Mouse (Mus musculus): ENCODE data around the gene Grifin.

Gene Grifin

DNA sequence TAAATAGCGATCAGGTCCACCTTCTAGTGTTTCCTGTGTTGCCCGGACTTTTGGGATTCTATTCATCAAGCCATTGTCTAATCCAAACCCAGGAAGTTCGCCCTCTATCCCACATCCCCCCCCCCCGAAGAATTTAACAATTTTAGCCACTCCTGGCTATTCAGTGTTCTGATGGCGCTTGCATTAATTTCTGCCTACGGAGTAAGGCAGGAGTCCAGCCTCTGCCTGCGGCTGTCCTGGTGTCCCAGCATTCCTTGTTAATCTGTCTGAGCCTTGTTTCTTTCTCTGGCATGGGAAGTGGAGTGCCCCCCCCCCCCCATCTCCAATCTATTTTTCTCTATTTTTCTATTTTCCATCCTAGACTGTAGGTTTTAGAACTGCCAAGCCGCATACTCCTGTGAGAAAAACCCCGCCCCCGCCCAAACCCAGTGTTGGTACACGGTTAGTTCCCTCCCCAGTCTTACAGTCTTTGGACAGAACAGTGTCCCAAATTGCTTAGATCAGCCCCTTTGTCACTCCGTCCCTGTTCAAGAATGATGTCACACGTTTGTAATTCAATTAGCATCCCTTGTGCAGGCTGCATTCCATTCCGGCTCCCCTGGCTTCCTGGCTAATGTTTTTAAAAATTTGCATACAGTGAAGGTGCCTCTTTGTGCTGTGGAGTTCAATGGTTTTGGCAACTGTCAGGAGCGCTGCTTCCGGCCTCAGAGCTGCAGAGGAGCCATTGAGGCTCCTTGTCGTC is 15.4 kb downstream of the Grifin start:
- no peak for DNase-seq (ENCODE audit: low read depth)

- no peak for DNase-seq (ENCODE audit: low read depth)
Observed at GRCm38 (mm10) chr5:140546332-140546731, 18.5 kb downstream of the Grifin start.

DNA sequence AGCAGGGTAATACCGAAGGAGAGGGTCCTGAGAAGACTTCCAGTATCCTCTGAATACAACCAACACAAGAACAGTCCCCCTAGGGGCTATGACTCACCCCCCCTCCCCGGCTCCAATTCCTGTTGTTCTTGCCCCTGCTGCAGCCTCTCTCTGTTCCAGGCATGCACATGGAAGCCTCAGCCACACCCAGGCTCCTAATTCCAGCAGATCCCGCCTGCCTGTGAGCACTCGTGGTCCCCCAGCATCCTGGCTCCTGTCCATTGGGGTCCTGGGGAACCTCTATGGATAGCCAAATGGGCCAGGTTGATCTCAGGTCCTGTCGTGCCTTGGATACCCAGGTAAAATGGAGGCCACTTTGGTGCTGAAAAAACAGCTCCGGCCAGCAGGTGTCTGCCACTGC is 19.2 kb downstream of the Grifin start:
- no peak for DNase-seq (ENCODE audit: low read depth)

- no peak for DNase-seq (ENCODE audit: low read depth)
Observed at GRCm38 (mm10) chr5:140542811-140543575, 21.9 kb downstream of the Grifin start.

DNA sequence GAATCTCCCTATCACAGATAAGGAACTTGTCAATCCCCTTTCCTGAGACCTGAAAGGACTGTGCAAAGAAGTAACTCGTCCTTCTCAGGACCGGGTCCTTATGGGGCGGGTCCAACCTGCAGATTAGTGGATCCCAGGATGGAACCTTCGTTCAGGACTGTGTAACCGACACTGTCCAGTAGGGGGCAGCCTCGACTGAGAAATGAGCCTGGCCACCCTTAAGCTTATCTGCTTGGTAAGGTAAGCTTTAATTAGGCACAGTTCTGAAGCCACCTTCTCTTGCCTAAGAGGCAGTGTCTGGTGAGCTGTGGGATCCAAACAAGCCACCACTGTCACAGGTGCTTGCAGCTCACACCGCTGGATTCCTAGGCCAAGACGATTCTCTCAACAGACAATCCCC is 24.8 kb downstream of the Grifin start:
- peak; percentile 63 for DNase-seq (ENCODE audit: low read depth)

- peak; percentile 50 for DNase-seq (ENCODE audit: low read depth)
Observed at GRCm38 (mm10) chr5:140538111-140538683, 26.7 kb downstream of the Grifin start.

- DNase-seq (ENCODE audit: low read depth) = no peak
Observed at GRCm38 (mm10) chr5:140526754-140527153, 38.1 kb downstream of the Grifin start.

DNA sequence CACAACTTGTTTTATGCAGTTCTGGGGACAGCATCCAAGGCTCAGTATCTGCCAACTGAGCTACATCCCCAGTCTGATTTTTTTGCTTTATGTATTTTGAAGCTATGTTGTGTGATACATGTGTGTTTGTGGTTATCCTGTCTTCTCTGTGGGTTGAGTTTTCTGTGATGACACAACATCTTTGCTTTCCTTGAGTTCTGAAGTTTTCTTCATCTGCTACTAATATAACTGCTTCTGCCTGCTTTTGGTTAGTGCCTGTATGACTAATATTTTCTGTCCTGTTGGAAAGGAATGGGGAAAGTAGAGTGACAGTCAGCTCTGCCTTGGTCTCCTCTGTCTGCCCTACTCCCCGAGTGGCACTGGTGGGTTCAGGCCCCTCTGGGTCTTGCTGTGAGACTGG is 43.7 kb downstream of the Grifin start:
- no peak for DNase-seq (ENCODE audit: low read depth)

DNA sequence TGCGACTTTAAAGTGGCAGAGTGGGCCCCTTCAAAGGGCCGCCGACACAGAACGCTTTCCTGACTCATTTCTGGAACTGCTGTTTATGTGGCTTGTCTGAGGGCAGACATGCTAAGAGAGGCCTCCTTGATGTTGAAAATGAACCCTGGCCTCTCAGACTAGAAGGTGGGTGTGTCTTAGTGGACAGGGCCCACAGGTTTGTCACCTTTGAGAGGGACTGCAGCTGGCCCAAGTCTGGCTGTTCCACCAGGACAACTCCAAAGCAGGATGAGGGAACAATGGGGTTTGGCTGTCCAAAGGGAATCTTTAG is 47.0 kb downstream of the Grifin start:
- no peak for DNase-seq (ENCODE audit: low read depth)

GRCm38 (mm10) chr5:140517159-140517920 is 47.5 kb downstream of the Grifin start:
- DNase-seq (ENCODE audit: low read depth) = no peak

DNA sequence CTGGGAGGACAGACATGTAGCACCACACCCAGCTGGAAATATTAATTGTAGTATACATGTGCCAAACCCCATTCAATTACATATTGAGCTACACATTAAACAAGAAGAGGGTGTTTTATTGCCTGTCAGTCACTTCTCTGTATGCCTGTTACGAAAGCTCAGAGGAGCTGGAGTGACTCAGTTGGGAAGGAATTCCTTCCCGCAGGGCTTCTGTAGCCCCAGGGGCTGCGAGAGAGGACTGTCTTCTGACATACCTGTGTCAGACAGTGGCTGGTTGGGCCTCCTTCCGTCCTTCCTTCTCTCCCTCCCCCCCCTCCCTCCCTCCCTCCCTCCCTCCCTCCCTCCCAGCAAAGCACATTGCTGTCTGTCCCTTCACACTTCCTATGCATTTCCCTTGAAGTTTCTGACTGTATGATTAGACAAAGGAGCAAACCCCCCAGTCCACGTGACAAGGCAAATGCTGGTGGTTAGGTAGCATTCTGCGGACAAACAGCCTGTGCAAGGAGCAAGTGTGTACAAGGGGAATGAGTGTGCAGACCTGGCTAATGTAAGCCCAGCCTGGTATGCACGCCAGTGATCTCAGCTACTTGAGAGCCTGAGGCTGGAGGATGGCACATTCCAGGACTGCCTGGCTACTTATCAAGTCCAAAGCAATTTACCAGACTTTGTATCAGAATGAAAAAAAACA is 49.9 kb downstream of the Grifin start:
- no peak for DNase-seq (ENCODE audit: low read depth)

DNA sequence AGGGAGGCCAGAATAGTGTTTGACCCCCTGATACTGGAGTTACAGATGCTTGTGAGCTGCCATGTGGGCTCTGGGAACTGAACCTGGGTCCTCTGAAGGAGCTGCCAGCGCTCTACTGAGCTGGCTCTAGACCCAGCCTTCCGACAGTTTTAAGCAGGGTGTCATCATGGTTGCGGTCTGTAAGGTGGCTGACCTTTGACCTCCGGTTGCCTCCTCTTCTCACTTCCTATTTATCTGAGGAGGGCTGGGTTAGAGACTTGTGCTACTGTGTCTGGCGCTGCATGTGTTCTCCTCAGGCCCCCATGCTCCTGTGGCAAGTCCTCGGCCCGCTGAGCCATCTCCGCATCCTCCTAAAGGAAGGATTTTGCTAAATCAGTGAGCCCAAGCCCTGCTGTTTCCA is 51.0 kb downstream of the Grifin start:
- no peak for DNase-seq (ENCODE audit: low read depth)
